Mouse (Mus musculus) embryonic facial prominence, embryonic 11.5 days (tissue): ENCODE measurements around the gene Heatr6. TPM values are rescaled to one million over a fixed set of nuclear protein-coding genes. Genes with fewer than 3 reads are reported as not detected.

Experiments used
- ATAC-seq: fragments of 200-750 bp; cut with Nextera tagmentation; replicated peaks from 2 replicates; pipeline ENCODE4 v1.8.0; 2017; ENCODE audit warnings: low read depth; ENCODE audit not compliant: insufficient number of reproducible peaks, low FRiP score, low TSS enrichment
- DNase-seq: peaks from one replicate; pipeline ENCODE4 v3.0.0-alpha.2; 2015; ENCODE audit warnings: low spot score
- H3K27ac ChIP-seq: fragments of 300-500 bp; sonication (generic); replicated peaks from 2 replicates; pipeline ENCODE4 v1.5.1; 2014; ENCODE audit warnings: mild to moderate bottlenecking, low read depth, low read length, control low read depth
- H3K27me3 ChIP-seq: fragments of 300-500 bp; sonication (generic); 2 replicates; pipeline ENCODE4 v1.6.1; 2014; ENCODE audit warnings: mild to moderate bottlenecking, low read length, moderate library complexity, mixed read lengths; ENCODE audit not compliant: control insufficient read depth, insufficient read depth
- H3K36me3 ChIP-seq: fragments of 300-500 bp; sonication (generic); replicated peaks from 2 replicates; pipeline ENCODE4 v1.6.1; 2014; ENCODE audit warnings: low read depth, mild to moderate bottlenecking, low read length, moderate library complexity, mixed read lengths; ENCODE audit not compliant: control insufficient read depth, insufficient read depth
- H3K4me1 ChIP-seq: fragments of 300-500 bp; sonication (generic); 2 replicates; pipeline ENCODE4 v1.6.1; 2014; ENCODE audit warnings: low read length, mixed read lengths; ENCODE audit not compliant: control insufficient read depth, insufficient read depth
- H3K4me2 ChIP-seq: fragments of 300-500 bp; sonication (generic); 2 replicates; pipeline ENCODE4 v1.6.1; 2014; ENCODE audit warnings: low read depth, mild to moderate bottlenecking, control low read depth, low read length, moderate library complexity
- H3K4me3 ChIP-seq: fragments of 300-500 bp; sonication (generic); 2 replicates; pipeline ENCODE4 v1.5.1; 2014; ENCODE audit warnings: low read depth, low read length, control low read depth
- H3K9ac ChIP-seq: fragments of 300-500 bp; sonication (generic); replicated peaks from 2 replicates; pipeline ENCODE4 v1.6.1; 2014; ENCODE audit warnings: mild to moderate bottlenecking, control low read depth, low read length
- H3K9me3 ChIP-seq: fragments of 300-500 bp; sonication (generic); replicated peaks from 2 replicates; pipeline ENCODE4 v1.6.1; 2016; ENCODE audit warnings: mild to moderate bottlenecking, low read length, inconsistent platforms, mixed read lengths; ENCODE audit not compliant: control insufficient read depth
- WGBS: fragments of 180-500 bp; shearing (Covaris S2); extraction: QIAGEN DNeasy Blood & Tissue Kit; methylation state at CpG from one replicate; pipeline ENCODE4 v1.1.7; 2014; 5-methylcytosine and 5-hydroxymethylcytosine counted together
- polyA plus RNA-seq: library from polyadenylated mRNA; unstranded; fragments of >200 nt; fragmentation: Nextera tagmentation; extraction: Ambion mirVana; gene quantifications from 2 replicates; pipeline ENCODE4 v1.2.1, GENCODE M21; 2014

Gene Heatr6
- polyA plus RNA-seq, 1 experiment from 2014 or later, result 22.3 TPM

GRCm38 (mm10) chr11:83768976-83769375 lies 15.5 kb downstream of the Heatr6 start:
- H3K27ac ChIP-seq, result no peak overlapping the region
- H3K36me3 ChIP-seq, result peaks cover 14% of the 10 kb centered on the region
- no peak overlapping the region for H3K4me3 ChIP-seq
- no peaks in the 10 kb centered on the region for H3K9me3 ChIP-seq
- no peaks in the 10 kb centered on the region for H3K4me1 ChIP-seq
- no peak for ATAC-seq
- DNase-seq, result no peak
- H3K9ac ChIP-seq, result no peak overlapping the region
- no peaks in the 10 kb centered on the region for H3K27me3 ChIP-seq
- H3K4me2 ChIP-seq, result no peak overlapping the region
- WGBS, result 90% methylated on average over 4 of the region's 4 CpGs

GRCm38 (mm10) chr11:83771014-83771413 lies 17.5 kb downstream of the Heatr6 start:
- ATAC-seq (no peak), DNase-seq (no peak)
- peaks cover 14% of the 10 kb centered on the region for H3K36me3 ChIP-seq
- no peak overlapping the region for H3K4me3 ChIP-seq
- H3K9me3 ChIP-seq, result no peaks in the 10 kb centered on the region
- no peaks in the 10 kb centered on the region for H3K27me3 ChIP-seq
- H3K27ac ChIP-seq, result no peak overlapping the region
- WGBS, result 93% methylated on average over 7 of the region's 7 CpGs
- no peak overlapping the region for H3K4me2 ChIP-seq
- no peaks in the 10 kb centered on the region for H3K4me1 ChIP-seq
- no peak overlapping the region for H3K9ac ChIP-seq

GRCm38 (mm10) chr11:83772341-83772740 lies 18.8 kb downstream of the Heatr6 start:
- no peak overlapping the region for H3K27ac ChIP-seq
- H3K27me3 ChIP-seq, result no peaks in the 10 kb centered on the region
- no peak overlapping the region for H3K4me2 ChIP-seq
- no peak for ATAC-seq
- H3K9me3 ChIP-seq, result no peaks in the 10 kb centered on the region
- no peak overlapping the region for H3K9ac ChIP-seq
- no peaks in the 10 kb centered on the region for H3K4me1 ChIP-seq
- WGBS, result 98% methylated on average over 6 of the region's 6 CpGs
- peaks cover 19% of the 10 kb centered on the region for H3K36me3 ChIP-seq
- no peak overlapping the region for H3K4me3 ChIP-seq
- DNase-seq, result no peak

- ATAC-seq (no peak), DNase-seq (no peak)
- H3K27ac ChIP-seq, result no peak overlapping the region
- no peak overlapping the region for H3K9ac ChIP-seq
- H3K4me3 ChIP-seq, result no peak overlapping the region
- WGBS, result 93% methylated on average over 16 of the region's 16 CpGs
- H3K9me3 ChIP-seq, result no peaks in the 10 kb centered on the region
- H3K27me3 ChIP-seq, result no peaks in the 10 kb centered on the region
- H3K36me3 ChIP-seq, result peaks cover 17% of the 10 kb centered on the region
- no peaks in the 10 kb centered on the region for H3K4me1 ChIP-seq
- no peak overlapping the region for H3K4me2 ChIP-seq
Measured at GRCm38 (mm10) chr11:83773691-83774090, 20.2 kb downstream of the Heatr6 start.

GRCm38 (mm10) chr11:83774324-83774723 lies 20.8 kb downstream of the Heatr6 start:
- 91% methylated on average over 11 of the region's 11 CpGs for WGBS
- H3K36me3 ChIP-seq, result peaks cover 17% of the 10 kb centered on the region
- DNase-seq, result no peak

GRCm38 (mm10) chr11:83776798-83777197 lies 23.3 kb downstream of the Heatr6 start:
- Histone ChIP-seq H3K4me2 (no peak overlapping the region), H3K9ac (no peak overlapping the region), H3K27ac (no peak overlapping the region), H3K4me1 (no peaks in the 10 kb centered on the region), H3K9me3 (no peaks in the 10 kb centered on the region), H3K27me3 (no peaks in the 10 kb centered on the region), H3K36me3 (peaks cover 26% of the 10 kb centered on the region), H3K4me3 (no peak overlapping the region)
- ATAC-seq (no peak), DNase-seq (no peak)
- WGBS, result 92% methylated on average over 8 of the region's 8 CpGs

More at GRCm38 (mm10) chr11:83774324-83774723, 20.8 kb downstream of the Heatr6 start:
- Histone ChIP-seq H3K4me1 (no peaks in the 10 kb centered on the region), H3K4me2 (no peak overlapping the region), H3K27ac (no peak overlapping the region), H3K27me3 (no peaks in the 10 kb centered on the region), H3K9ac (no peak overlapping the region), H3K4me3 (no peak overlapping the region), H3K9me3 (no peaks in the 10 kb centered on the region)
- no peak for ATAC-seq

- Histone ChIP-seq H3K36me3 (peaks cover 13% of the 10 kb centered on the region), H3K9me3 (no peaks in the 10 kb centered on the region), H3K4me3 (no peak overlapping the region), H3K4me2 (no peak overlapping the region), H3K9ac (no peak overlapping the region), H3K27me3 (no peaks in the 10 kb centered on the region), H3K27ac (no peak overlapping the region), H3K4me1 (no peaks in the 10 kb centered on the region)
- WGBS, result 91% methylated on average over 13 of the region's 14 CpGs
- no peak; the same call in 1 of the 2 replicates for ATAC-seq
- no peak for DNase-seq
Measured at GRCm38 (mm10) chr11:83783931-83784600, 30.6 kb downstream of the Heatr6 start.

- Histone ChIP-seq H3K9ac (no peak overlapping the region), H3K36me3 (peaks cover 11% of the 10 kb centered on the region), H3K27ac (no peak overlapping the region), H3K27me3 (no peaks in the 10 kb centered on the region), H3K9me3 (no peaks in the 10 kb centered on the region), H3K4me2 (no peak overlapping the region), H3K4me1 (no peaks in the 10 kb centered on the region), H3K4me3 (no peak overlapping the region)
- DNase-seq (no peak), ATAC-seq (no peak)
- WGBS, result 88% methylated on average over 2 of the region's 2 CpGs
Measured at GRCm38 (mm10) chr11:83784661-83785060, 31.2 kb downstream of the Heatr6 start.
